Mouse (Mus musculus) layer of hippocampus, adult 9-10 months (tissue): ENCODE results near the gene Tomm20.
"Not testable (repeated sequence)": the region's sequence is repeated elsewhere in the genome, so short reads cannot be mapped to it uniquely, and the experiment has no call there.

Experiments used
- DNase-seq: peaks from one replicate; pipeline ENCODE4 v3.0.0; 2022; ENCODE audit warnings: low spot score

The Tomm20 gene

DNA sequence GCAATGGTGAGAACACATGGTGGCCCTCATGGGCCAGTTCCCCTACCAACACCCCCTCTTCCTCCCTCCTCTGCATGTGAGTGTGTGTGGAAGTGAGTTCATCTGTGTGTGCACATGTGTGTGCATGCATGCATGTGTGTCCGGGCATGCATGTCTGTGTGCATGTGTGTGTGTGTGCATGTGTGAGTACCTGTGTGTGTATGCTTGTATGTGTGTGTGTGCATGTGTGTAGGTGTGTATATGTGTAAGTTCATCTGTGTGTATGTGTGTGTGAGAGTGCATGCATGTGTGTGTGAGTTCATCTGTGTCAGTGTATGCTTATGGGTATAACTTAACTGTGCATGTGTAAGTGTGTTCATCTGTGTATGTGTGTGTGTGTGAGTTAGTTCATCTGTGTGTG lies 27.3 kb downstream of the Tomm20 start:
- DNase-seq = no peak

DNA sequence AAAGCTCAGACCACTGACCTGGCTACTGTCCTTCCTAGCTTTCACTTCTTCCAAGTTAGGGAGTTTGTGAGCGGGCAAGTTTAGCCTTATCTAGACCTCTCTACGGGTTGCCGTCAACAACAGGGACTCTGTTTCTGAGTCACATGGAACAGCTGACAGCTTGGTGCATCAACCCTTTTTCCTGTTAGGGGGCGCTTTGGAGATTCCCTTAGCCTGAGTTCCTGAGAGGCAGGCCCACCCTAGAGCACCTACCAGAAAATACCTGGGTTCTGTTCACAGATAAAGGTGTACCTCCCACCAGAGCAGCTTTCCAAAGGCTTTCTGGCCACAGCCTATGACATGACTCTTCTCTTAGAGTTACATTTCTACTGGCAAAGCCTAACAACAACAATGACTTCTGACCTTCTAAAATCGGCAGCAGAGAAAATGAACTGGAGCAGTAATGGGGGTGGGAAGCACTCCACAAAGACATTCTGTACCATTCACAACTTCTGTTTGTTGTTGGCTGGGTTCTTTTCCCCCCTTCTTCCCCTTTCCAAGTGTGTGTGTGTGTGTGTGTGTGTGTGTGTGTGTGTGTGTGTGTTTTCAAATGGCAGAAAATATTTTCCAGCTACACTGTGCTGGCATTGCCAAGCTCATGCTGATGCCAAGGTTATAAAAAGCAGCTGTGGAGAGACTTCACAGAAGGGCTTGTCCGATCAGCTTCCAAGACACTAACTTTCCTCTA lies 28.3 kb downstream of the Tomm20 start:
- DNase-seq = no peak

DNA sequence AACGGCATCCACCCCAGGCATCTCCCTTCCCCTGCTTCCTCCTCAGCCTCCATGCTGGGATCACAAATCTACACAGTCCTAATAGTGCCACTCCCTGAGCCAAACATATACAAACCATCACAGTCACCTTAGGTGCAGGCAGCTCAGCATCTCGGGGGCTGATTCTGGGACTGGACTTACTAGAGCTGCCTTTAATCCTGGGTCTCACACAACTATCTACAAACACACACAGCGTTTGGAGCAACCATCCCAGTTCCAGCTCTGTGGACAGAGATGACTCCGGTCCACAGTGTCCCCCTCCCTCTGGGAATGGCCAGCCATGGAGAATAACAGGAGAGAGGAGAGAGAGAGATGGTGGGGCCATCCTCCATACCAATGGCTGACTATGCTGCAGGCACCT lies 29.0 kb downstream of the Tomm20 start:
- DNase-seq = no peak

DNA sequence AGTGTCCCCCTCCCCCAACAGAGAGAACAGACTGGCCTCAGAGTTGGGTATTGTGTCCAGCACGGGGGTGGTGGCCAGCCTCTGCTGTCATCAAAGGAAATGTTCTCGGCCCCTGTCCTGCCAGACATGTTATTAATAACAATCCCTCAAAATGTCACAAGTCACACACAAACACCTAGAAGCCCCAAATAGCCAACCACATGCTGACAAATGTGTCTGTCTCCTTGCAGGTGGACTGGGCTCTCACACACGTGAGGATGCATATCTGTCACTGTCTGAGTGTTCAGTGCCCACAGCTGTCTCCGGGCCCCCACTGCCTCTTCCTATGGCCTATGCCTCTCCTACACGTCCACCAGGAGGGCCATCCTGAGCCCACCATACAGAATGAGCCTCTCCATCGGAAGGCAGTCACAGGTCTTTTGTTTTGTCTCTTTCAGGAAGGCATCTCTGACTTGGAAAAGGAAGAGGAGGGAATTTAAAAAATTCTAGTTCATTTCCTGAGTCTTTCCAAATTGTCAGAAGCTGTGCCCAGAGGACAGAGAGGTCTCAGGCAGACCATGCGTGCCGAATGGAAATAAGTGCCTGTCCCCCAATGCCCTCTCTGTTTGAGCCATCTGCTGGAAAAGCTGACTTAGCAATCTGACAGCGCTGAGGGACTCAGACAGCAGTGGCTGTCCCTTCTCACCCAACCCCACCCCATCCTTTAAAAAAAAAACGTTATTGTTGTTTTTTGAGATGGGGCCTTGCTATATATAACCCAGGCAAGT lies 30.9 kb downstream of the Tomm20 start:
- DNase-seq = no peak

DNA sequence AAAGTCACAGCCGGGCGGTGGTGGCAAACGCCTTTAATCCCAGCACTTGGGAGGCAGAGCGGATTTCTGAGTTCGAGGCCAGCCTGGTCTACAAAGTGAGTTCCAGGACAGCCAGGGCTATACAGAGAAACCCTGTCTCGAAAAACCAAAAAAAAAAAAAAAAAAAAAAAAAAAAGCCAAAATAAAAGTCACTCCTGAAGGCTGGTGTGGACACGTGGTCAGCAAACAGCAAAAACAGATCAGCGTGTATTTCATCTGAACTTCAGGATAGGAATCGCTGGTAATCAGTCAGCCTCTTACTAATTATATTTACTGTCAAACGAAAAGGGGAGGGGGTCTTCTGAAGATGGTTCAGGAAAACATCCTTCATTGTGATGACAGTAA lies 31.5 kb downstream of the Tomm20 start:
- DNase-seq = not testable (repeated sequence)

DNA sequence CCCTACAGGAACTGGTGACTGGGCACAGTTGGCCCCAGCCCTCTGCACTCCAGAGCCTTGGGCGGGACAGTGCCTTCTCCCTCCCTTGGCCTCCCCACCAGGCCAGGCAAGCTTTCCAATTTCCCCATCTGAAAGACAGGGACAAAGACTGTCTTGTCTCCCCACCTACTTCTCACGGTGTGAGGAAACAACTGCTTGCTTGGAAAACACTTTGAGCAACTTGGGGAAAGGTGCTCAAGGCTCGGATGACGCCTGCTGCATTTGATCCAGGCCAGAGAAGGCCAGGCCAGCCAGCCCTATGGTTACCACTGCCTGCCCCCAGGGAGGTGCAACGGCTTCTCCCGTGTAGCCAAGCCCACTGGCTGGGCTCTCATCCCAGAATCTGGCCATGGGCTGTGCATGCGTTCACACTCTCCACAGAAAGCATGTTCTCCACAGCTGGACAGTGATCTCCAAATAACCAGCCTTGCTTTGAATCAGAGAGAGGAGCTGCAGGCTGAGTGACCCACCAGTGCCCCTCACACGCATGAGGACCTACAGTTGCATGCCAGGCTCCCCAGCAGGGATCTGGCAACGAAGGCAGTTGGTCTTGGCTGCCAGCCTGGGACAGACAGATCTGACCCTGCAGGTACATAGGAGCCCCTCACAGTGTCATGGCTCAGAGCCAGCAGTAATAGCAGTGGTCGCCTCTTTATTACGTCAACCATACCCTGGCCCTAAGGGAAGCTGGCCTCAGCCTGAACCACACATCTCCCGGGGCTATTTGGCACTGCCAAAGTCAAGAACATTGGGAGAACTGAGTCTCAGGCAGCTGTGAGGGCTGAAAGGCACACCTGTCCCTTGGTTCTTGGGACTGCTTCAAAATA lies 32.2 kb downstream of the Tomm20 start:
- DNase-seq = no peak

DNA sequence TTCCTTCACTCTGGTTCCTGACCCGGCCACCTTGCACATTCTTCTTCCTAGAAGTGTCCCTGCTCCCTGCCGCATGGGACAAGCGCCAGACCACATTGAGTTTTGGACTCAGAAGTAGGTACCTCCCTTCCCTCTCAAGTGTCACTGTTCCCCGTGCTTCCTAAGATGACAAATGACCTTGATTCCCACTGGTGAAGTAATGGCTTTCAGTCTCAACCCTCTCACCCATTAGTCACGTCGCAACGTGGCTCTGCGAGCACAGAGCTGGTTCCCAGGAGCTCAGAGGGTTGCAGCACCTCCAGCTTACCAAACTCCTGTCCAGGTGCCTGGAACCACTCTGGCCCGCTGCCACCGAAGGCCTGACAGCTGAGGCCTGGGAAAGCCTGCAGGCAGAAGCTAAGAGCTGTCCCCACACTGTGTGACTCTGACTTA lies 36.3 kb downstream of the Tomm20 start:
- no peak for DNase-seq

DNA sequence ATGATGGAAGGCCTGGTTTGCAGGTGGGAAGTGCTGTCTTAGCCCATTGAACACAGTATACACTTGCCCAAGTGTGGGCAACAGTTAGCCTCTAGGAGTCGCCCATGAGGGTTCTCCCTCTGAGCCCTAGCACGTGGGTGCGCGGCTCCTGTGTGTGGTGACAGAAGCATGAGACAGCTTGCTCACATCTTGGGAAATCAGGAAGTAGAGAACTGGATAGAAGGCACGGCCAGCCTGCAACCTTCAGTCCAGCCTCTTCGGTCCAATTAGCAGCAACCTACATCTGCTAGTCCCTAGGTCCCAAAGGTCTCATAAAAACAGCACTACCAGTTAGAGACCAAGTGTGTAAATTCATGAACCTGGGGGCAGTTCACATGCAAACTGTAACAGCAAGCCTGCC lies 36.8 kb downstream of the Tomm20 start:
- DNase-seq = no peak

DNA sequence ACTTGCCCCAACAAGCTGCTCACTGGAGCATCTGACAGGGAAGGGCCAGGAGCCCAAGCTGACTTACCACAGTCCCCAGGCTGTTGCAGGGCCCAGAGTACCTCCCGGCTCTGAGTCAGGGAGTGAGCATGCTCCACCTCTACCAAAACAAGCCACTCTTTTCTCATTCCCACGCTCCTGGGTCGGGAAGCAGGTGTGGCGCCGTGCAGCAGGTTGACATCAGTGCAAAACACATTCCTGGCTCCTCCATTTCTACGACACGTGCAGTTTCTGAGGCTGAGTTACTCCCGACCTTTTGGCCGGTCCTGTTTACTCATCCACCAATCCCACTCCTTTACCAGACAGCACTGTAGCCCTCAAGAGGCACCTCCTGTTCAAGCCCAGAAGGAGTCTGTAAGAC lies 37.7 kb downstream of the Tomm20 start:
- no peak for DNase-seq

DNA sequence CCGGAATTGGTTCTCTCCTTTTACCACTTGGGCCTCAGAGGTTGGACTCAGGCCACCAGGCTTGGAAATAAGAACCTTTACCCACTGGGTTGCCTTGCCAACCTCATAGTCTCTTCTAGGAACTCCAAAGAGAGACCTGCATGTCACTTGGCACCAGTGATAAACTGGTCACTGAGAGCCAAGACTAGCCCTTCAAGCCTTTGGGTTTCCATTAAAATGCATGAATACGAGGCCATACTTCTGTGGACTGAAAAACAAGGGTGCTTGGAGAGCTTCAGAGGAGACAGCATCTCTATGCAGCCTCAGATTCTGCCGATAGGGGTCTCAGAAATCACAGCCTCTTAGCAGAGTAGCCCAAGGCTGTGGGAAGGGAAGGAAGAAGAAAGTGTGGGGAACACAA lies 38.3 kb downstream of the Tomm20 start:
- DNase-seq = no peak

DNA sequence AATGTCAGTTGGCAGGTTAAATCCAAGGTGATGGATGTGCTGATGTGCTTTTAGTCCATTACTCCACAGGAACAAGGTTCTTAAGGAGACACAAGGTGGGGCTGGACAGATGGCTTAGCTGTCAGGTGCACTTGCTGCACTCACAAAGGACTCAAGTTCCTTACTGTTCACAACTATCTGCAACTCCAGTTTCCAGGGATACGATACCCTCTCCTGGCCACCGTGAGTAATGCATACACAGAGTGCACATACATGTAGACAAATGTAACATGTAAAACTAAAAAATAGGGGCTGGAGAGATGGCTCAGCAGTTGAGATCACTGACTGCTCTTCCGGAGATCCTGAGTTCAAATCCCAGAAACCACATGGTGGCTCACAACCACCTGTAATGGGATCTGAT lies 40.3 kb downstream of the Tomm20 start:
- DNase-seq = no peak

DNA sequence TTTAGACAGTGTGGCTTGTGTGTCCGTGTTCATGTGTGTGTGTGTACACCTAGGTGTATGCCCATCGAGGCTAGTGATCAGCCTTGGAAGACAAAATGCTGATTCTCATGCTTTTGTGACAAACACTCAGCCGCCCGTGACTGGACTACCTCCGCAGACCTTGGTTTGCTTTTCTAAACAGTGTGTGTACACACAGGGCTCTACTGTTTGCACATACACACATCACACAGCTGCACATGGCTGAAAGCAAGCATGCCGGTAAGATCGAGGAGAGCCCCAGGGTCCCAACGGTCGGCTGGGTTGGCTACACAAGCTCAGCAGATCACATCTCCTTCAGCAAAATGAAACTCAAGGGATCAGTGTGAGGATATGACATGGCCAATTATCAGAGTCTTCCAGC lies 41.7 kb downstream of the Tomm20 start:
- DNase-seq = no peak

DNA sequence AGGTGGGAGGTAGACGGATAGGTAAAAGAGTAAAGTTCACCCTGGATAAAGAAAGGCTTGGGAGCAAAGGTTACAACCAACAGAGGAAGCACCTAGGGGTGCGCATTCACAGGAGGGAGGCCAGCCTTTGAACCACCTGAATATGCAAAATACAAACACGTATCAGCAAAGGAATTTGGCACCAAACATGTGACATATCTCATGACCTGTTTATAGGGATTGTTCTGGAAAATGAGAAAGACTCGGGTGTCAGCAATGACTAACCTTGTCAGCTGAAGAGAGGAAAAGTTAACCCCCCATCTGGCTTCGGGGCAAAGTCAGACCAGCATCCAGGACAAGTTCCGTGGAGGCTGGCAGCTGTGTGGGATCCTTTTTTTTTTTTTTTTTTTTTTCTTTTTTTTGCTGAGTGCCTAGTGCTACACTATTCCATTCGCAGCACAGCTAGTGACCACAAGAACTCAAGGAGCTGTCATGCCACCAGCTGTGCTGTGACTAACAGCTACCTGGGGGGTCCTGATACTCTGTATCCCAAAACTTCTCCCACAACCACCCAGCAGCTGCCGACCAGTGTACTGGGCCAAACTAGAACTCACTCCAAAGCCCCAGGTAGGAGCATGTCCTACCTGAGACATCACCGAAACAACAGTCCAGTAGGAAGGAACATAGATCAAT lies 42.3 kb downstream of the Tomm20 start:
- no peak for DNase-seq

DNA sequence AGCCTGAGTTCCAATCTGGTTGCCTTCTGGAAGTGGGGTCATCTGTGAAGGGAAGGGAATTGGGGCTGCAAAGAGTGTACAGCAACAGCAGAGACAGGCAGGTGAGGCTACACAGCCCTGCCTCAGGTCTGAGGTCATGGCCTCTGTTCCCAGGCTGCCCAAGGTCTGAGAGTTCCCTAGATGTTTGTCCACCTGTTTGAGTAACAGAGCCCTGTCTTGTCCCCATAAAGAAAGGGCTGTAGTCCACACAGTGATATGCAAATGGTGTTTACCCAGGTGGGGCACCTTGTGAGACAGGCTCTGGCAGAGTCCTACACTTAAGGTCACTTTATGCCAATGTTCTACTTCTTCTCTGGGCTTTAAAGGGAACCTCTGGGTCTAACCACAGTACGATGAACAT lies 44.0 kb downstream of the Tomm20 start:
- DNase-seq = no peak

DNA sequence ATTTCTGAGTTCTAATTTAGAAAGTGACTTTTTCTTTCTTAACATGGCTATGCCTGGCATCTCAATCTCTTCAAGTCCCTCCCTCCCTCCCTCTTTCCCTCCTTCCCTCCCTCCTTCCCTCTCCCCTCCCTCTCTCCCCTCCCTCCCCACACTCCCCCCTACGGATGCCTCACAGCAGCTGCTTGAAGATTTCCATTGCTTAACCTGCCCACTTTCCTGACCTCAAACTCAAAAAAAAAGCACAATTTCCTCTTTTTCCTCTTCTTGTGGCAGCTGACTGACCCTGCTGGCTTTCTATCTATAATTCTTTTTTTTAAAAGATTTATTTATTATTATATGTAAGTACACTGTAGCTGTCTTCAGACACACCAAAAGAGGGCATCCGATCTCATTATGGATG lies 44.6 kb downstream of the Tomm20 start:
- no peak for DNase-seq

DNA sequence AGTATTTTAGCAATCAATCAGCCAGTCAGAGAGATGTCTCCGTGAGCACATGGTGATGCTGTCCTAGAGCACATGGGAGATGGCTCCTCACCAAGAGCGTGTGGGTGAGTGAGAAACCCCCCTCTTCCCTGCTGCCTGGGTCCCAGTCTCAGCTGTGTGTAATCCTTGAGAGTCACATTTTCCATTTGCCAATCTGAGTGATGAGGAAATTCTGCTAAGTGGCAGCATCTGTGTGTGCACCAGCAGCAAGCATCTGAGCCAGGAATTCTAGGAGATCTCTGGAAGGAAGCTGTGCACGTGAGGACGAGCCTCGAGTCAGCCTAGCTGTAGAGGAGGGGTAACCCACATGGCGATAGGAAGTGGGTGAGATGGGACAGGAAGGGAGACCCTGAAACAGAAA lies 50.5 kb downstream of the Tomm20 start:
- peak; percentile 61 for DNase-seq

DNA sequence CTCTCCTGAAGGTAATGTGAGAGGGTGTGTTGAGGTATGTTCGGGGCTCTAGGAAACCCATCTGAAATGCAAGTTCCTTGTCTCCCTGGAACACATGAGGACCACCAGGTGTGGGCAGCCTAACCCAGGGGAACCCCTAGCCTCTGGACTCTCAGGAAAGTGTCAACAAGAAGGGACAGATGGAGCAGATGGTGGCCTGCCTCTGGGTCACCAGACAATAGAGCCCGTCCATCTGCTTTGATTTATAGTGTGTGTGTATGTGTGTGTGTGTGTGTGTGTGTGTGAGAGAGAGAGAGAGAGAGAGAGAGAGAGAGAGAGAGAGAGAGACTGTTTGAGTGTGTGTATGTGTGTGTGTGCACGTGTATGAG lies 58.0 kb downstream of the Tomm20 start:
- DNase-seq = no peak

DNA sequence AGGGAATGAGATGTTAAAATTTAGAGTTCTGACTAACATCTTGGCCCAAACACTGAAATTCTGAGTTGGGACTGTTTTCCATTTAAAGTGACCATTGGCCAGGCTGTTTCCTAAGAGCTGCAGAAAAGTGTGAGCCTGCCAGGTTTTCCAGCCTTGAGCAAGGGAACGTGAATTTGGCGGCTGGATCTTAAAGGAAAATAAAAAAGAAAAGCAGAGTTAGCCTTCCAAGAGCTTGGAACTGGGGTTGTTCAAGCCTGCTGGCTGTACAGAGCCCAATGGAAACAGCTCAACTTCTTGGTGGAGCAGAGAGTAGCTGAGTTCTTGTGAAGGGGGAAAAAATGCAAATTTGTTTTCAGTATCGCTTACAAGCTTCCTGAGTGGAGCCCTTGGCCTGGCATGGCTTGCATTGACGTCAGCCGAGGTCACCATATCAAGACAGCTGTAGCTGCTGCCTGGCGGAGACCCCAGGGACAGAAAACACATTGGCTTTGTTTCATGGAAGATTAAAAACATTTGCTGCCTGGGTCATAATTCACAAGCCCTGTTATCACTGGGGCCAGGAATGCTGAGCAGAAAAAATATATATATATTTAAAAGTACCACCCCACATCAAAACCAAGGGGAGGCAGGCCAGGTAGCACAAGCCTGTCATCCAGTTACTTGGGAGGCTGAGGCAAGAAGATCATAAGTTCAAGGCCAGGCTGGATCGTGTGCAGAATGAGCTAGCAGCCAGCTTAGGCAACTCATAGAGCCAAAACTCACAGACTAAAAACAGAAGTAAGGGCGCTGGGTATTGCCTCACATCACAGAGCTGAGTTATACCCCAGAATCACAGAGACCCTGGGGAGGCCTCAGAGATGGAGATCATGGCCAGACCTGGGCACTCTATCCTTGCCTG lies 58.7 kb downstream of the Tomm20 start:
- no peak for DNase-seq

DNA sequence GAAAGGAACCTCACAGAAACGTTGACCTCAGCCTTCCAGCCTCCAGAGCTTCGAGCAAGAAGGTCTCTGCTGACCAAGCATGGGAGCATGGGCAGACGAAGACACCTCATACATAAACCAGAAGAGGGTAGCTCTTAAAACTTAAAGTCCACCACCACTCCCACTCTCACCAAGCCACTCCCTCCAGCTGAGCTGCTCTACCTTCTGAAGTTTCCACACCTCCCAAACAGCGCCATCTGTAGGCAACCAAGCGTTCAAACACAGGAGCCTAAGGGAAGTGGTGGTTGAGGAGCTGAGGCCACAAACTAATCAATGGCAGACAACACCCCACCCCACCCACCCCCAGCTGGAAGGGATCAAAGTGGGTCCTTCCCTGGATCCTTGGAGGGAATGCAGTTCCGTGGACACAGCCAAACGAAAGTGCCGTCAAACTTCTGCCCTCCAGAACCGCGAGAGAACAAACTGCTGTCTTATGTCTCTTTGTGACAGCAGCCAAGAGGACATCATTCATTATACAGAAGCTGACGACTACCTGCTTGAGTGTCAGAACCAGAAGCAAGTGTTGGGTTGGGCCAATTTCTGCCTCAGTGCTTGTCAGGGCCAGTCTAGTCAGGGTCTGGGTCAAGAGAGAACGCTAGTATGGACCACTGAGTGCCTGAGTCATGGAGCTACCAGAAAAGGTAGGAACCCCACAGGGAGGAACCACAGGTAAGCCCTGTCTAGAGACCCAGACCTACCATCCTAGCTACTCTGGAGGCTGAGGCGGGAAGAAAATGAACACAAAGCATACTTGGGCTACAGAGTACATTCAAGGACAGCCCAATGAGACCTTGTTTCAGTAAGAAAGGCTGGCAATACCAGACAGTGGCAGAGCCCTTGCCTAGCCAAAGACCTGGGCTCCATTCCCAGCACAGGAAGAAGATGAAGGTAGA lies 59.8 kb downstream of the Tomm20 start:
- no peak for DNase-seq
